Mouse (Mus musculus) monocyte, adult 2 months (primary cell): ENCODE results near the gene Nr1d2.
"Not testable (repeated sequence)": the region's sequence is repeated elsewhere in the genome, so short reads cannot be mapped to it uniquely, and the experiment has no call there.

Experiments used
- DNase-seq, 2 experiments: peaks; one replicate each; pipeline ENCODE4 v3.0.0; 2022; ENCODE audit warnings: low spot score in 2 of 2, low read depth in 1 of 2

Gene Nr1d2

GRCm38 (mm10) chr14:18238750-18239731 is at the start of gene Nr1d2:
TSS of gene Nr1d2 (minus strand) at chr14:18239127.
- peak; percentile 92 to 96 for DNase-seq

GRCm38 (mm10) chr14:18287391-18287790 is 48.5 kb upstream of the Nr1d2 start:
- no peak for DNase-seq

- DNase-seq = no peak
Observed at GRCm38 (mm10) chr14:18286441-18286840, 47.5 kb upstream of the Nr1d2 start.

GRCm38 (mm10) chr14:18285476-18285875 is 46.5 kb upstream of the Nr1d2 start:
- no peak for DNase-seq

- no peak for DNase-seq
Observed at GRCm38 (mm10) chr14:18284581-18284980, 45.7 kb upstream of the Nr1d2 start.

- DNase-seq = no peak
Observed at GRCm38 (mm10) chr14:18280375-18280774, 41.4 kb upstream of the Nr1d2 start.

GRCm38 (mm10) chr14:18274526-18274925 is 35.6 kb upstream of the Nr1d2 start:
- DNase-seq = no peak

GRCm38 (mm10) chr14:18271666-18272065 is 32.7 kb upstream of the Nr1d2 start:
- DNase-seq = no peak

GRCm38 (mm10) chr14:18270529-18271441 is 31.9 kb upstream of the Nr1d2 start, which contains the start of the genes Nkiras1 and Rpl15:
TSS of gene Nkiras1 (plus strand) at chr14:18271136.
TSS of gene Rpl15 (minus strand) at chr14:18271391.
- DNase-seq = peak; percentile 94 to 96

- not testable (repeated sequence) for DNase-seq
Observed at GRCm38 (mm10) chr14:18269947-18270528, 31.1 kb upstream of the Nr1d2 start.

GRCm38 (mm10) chr14:18263427-18263826 is 24.5 kb upstream of the Nr1d2 start:
- no peak for DNase-seq

- no peak for DNase-seq
Observed at GRCm38 (mm10) chr14:18261203-18261602, 22.3 kb upstream of the Nr1d2 start.

- DNase-seq = no peak
Observed at GRCm38 (mm10) chr14:18242638-18243130, 3.8 kb upstream of the Nr1d2 start.

- DNase-seq = no peak
Observed at GRCm38 (mm10) chr14:18241786-18242185, 2.9 kb upstream of the Nr1d2 start.

GRCm38 (mm10) chr14:18240132-18240531 is 1.2 kb upstream of the Nr1d2 start:
- DNase-seq = no peak

GRCm38 (mm10) chr14:18238131-18238749 is 687 bp downstream of the Nr1d2 start:
- DNase-seq = peak; percentile 91 to 98

GRCm38 (mm10) chr14:18237381-18237780 is 1.5 kb downstream of the Nr1d2 start:
- DNase-seq = no peak

- DNase-seq = not testable (repeated sequence)
Observed at GRCm38 (mm10) chr14:18236496-18237235, 2.3 kb downstream of the Nr1d2 start.
